Mouse (Mus musculus) heart, postnatal 0 days (tissue): ENCODE results near the gene Upb1.

Experiments used
- CTCF ChIP-seq: IDR thresholded peaks from 2 replicates; pipeline ENCODE4 v1.5.1; 2016; ENCODE audit warnings: antibody characterized with exemption, control low read depth, low read depth
- EP300 ChIP-seq: IDR thresholded peaks from 2 replicates; pipeline ENCODE4 v1.6.1; 2016; ENCODE audit warnings: antibody characterized with exemption, low read depth

DNA sequence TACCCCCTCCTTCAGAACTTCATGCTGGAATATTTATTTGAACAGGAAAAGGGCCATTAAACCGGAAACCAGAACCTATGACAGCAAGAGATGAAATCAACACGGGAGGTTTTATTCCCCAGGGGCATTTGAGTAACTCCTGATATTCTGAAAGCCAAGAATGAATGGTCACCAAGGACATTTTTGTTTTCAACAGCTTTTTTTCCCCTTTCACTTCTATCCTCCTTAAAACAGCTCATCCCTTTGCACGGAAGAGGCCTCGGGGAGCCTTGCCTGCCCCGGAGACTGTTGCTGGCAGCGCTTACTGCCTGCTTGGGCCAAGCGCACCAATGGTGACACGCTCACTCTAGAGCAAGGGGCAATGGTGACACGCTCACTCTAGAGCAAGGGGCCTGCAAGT is 76.1 kb downstream of the Upb1 start:
- TF ChIP-seq CTCF (no peak), EP300 (no peak)
